Mouse (Mus musculus) ovary, postnatal 36 days (tissue): ENCODE results near the gene Metap2.
"Not testable (repeated sequence)": the region's sequence is repeated elsewhere in the genome, so short reads cannot be mapped to it uniquely, and the experiment has no call there.

Experiments used
- DNase-seq: peaks from one replicate; pipeline ENCODE4 v3.0.0; 2022; ENCODE audit warnings: low spot score, mixed read lengths

Gene Metap2

GRCm38 (mm10) chr10:93835115-93835514 lies 61.8 kb downstream of the Metap2 start:
- not testable (repeated sequence) for DNase-seq

- DNase-seq, result no peak
Observed at GRCm38 (mm10) chr10:93834394-93834745, 62.5 kb downstream of the Metap2 start.

- peak; percentile 68 for DNase-seq
Observed at GRCm38 (mm10) chr10:93833699-93834393, 63.0 kb downstream of the Metap2 start.

DNA sequence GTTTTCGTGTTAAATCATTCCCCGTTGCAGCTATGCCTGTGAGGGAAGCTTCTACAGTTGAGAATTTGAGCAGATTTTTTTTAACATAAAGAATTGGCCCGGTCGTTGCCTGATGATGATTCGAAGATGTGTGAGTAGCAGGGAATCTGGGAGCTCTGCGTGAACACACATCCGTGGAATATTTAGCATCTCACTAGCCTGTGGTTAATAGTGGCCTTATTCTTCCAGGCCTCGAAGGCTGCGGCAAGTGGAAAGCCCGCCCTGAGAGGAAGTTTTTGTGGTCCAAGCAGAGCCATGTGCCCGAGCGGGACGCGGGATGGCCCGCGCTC lies 63.6 kb downstream of the Metap2 start:
- no peak for DNase-seq

DNA sequence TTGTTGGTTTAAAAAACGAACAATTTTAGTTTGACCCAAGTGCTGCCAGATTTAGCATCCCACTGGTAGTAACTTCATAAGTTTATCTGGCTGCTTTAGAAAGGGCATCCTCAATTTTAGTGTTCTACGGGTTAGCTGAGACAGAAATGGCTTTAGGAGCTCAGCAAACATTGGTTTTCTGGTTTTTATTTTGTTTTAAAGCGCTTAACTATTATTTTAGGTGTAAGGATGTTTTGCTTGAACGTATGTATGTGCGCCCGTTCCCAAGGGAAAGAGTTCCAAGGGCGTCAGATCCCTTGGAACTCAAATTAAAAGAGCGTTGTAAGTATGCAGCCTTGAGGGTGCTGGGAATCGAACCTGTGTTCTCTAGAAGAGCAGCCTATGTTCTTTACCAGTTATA lies 64.1 kb downstream of the Metap2 start:
- no peak for DNase-seq

GRCm38 (mm10) chr10:93831730-93832574 lies 64.9 kb downstream of the Metap2 start:
- DNase-seq, result no peak

GRCm38 (mm10) chr10:93830931-93831729 lies 65.8 kb downstream of the Metap2 start, which contains the start of gene Usp44:
Gene Usp44 (plus strand): TSS chr10:93831555.
- no peak for DNase-seq

DNA sequence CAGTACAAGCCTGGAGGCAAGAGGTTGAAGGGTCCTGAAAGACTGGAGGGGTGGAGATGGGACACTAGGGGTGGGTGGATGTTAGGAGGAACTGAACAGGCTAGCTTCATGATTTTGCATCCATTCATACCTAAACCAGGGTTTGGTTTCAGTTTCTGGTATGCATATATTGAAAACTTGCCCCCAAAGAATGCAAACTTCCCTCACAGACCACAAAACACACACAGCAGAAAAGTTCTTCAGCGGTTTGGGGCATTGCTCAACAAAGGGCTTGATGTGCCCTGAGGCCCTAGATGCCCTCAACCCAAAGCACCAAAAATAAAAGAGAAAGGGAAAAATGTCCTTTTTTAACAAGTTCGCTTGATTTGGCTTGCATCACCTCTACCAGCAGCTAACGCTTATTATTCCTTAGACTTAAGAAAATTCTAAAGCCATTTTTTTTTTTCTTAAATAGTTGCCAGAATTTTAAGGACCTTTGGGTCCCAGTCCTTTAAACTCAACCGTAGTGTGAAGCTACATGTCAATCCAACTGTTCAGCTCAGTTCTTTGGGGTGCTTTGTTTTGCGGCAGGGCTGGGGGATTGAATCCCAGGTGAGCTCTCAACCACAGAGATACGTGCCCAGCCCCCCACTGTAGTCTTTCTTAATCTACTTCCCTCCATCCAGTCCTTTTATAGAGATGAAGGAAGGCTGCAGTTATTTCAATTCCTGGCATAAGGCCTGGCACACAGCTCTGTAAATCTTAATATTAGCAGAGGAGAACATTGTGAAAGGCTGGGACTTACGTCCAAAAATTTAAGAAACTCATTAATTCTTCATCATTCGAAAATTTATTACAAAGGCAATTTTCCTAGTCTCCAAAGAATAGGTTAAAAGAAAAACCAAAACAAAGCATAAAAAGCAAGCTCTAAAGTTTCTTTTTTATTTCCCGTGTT lies 66.7 kb downstream of the Metap2 start:
- no peak for DNase-seq

GRCm38 (mm10) chr10:93818661-93819060 lies 78.2 kb downstream of the Metap2 start:
- no peak for DNase-seq

- DNase-seq, result no peak
Observed at GRCm38 (mm10) chr10:93813755-93814154, 83.1 kb downstream of the Metap2 start.

DNA sequence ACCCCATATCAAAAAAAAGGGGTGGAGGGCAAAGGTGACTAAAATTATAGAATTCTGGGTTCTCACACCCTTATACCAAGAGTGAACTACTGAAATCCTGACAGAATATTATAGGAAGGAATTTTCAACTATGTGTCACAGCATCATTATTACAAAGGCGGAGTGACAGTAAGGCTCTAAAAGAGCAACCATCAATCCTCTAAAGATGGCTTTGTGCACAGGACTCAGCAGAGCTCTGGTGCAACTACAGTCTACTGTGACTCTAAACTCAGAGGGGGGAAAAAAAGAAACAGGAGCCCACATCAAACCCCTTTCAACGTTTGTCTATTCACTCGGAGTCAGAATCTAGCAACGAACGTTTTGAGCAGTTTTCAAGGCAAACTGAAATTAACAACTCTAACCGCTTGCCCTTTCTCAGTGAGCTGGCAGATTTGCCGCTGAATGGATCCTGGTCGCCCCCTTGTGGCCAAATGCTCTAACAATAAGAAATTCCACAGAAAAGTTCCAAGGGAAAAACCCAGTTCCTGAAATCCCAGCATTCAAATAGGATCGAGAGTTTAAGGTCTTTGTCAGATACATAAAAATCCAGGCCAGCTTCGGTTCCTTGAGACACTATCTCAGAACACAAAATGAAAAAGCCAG lies 84.0 kb downstream of the Metap2 start:
- peak; percentile 71 for DNase-seq

GRCm38 (mm10) chr10:93812098-93812497 lies 84.8 kb downstream of the Metap2 start:
- DNase-seq, result no peak

GRCm38 (mm10) chr10:93810590-93811185 lies 86.2 kb downstream of the Metap2 start:
- DNase-seq, result no peak

- DNase-seq, result not testable (repeated sequence)
Observed at GRCm38 (mm10) chr10:93809438-93809837, 87.5 kb downstream of the Metap2 start.
